Mouse (Mus musculus): Measurements from ENCODE around the gene Midn.

GRCm38 (mm10) chr10:80179068-80180051 is 31.3 kb downstream of the Midn start, which contains the start of gene Efna2:
- no peak for TF ChIP-seq CTCF (IDR thresholded peaks at IDR 0.05; ENCODE audit: borderline replicate concordance, insufficient read depth, low read length)
- TF ChIP-seq POLR2A (IDR thresholded peaks at IDR 0.05; ENCODE audit: low read depth, low read length), result no peak
